Mouse (Mus musculus) megakaryocyte progenitor cell, adult 5-6 weeks (primary cell): ENCODE measurements around the gene Cideb. TPM values are rescaled to one million over a fixed set of nuclear protein-coding genes. Genes with fewer than 3 reads are reported as not detected.
A peak's percentile ranks its signal among the peaks of the same experiment; 100 is the strongest.

ENCODE experiments used
- ATAC-seq: replicated peaks from 2 replicates; pipeline ENCODE4 v1.8.0; 2016; ENCODE audit warnings: mild to moderate bottlenecking, moderate TSS enrichment, inconsistent platforms; ENCODE audit not compliant: poor library complexity
- total RNA-seq, 2 experiments: library from RNA; stranded (forward) in 1 of 2; stranded (reverse) in 1 of 2; fragments of 157-497, 149-512 nt in 1 of 2; fragments of 200-1000 nt in 1 of 2; gene quantifications; 2 replicates each; pipeline versions ENCODE4 v1.2.3 to v1.2.4; 2015 to 2017

Gene Cideb
- 0.20 and 0.77 TPM in 2 replicates for total RNA-seq (2015)
- 0.51 TPM in 1 of 2 replicates, not detected in the other for total RNA-seq (2017)

DNA sequence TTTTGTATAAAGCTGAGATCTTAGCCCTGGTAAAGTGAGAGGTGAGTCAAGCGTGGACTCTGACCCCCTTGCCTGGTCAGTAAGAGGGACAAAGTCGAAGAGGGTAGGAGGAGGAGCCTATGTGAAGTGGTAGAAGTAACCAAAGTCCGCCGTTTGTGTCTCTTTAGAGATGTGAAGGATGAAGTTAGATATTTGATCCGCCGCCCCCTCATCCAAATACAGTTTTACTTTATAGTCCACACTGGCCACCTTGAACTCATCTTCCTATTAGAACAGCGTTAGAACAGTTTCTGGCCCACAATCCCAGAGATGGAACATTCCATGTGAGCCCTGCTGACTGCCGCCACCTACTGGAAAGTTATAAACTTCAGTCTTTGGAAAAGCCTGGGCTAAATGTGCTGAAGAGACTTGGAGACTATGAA is at the start of gene Cideb:
Gene Cideb, minus strand, starts transcription at position 96 of the 422 bp plus-strand sequence.
- ATAC-seq: peak; percentile 49

DNA sequence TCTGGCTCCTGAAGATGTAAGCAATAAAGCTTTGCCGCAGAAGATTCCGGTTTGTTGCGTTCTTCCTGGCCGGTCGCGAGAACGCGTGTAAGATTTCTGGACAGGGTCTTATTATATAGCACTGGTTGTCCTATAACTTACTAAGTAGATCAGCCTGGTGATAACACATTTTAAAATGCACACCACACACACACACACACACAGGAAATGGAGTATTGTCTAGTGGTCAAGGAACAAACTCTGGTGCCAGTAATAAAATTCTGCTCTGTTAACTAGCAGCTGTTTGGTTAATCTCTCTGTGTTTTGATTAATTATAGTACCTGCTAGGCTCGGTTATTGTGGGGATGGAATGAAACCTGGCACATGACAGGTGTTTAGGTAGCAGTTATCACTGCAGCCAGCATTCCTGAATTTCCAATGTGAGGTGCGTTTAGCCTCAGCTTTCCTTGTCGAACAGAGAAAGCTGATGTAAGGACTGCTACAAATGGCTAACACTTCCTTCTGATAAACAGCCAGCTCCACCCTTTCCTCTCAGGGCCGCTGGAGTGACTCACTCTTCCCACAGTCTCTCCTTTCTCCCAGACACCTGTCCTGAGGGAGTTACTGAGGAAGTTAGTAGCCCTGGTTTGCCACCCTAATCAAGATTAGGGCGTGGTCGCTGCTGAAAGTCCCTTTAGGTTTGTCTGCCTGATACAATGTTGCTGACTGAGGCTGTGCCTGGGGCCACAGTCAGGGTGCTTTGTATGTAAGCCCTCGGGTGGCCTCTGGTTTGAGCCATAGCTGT is 37.3 kb upstream of the Cideb start:
- ATAC-seq: peak; percentile 37; the same call in 1 of the 2 replicates

GRCm38 (mm10) chr14:55793946-55794345 is 35.7 kb upstream of the Cideb start:
- ATAC-seq: no peak

GRCm38 (mm10) chr14:55793461-55793860 is 35.2 kb upstream of the Cideb start:
- no peak for ATAC-seq

GRCm38 (mm10) chr14:55788256-55789050 is 30.2 kb upstream of the Cideb start, which contains the start of gene Ripk3:
Gene Ripk3, minus strand, starts transcription at chr14:55788865.
- peak; percentile 89 for ATAC-seq

DNA sequence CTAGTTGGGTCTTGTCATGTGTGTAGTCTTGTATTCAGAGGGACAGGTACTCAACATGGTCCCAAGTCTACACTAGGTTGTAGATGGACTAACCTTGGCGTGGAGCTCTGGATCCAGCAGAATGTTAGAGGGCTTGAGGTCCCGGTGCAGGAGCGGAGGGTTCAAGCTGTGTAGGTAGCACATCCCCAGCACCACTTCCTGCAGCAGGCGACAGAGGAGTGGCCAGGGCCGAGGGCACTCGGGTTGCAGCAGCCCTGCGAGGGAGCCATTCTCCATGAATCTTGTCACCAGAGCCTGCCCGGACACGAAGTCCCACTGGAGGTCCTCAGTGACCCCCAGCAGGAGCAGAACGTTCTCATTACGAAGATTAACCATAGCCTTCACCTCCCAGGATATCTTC is 29.5 kb upstream of the Cideb start:
- ATAC-seq: no peak

DNA sequence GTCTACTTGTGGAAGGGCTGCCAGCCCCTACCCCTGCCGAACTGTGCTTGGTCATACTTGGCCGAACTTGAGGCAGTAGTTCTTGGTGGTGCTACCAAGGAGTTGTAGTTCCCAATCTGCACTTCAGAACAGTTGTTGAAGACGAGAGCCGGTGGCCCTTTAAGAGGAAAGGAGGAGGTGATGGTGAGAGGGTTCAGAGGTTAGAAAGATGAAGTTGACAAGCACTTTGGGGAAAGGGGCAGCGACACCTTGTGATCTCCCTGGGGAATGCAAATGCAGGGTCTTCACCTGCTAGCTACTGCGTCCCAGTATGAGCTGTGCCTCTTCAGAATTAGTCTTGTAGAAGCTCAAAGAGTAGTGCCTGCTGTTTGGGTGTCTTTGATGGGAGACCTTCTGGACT is 26.9 kb upstream of the Cideb start:
- ATAC-seq: no peak

- ATAC-seq: no peak
Measured at GRCm38 (mm10) chr14:55783958-55784235, 25.6 kb upstream of the Cideb start, which contains the start of gene Adcy4. Gene Adcy4, minus strand, starts transcription at chr14:55784095.

DNA sequence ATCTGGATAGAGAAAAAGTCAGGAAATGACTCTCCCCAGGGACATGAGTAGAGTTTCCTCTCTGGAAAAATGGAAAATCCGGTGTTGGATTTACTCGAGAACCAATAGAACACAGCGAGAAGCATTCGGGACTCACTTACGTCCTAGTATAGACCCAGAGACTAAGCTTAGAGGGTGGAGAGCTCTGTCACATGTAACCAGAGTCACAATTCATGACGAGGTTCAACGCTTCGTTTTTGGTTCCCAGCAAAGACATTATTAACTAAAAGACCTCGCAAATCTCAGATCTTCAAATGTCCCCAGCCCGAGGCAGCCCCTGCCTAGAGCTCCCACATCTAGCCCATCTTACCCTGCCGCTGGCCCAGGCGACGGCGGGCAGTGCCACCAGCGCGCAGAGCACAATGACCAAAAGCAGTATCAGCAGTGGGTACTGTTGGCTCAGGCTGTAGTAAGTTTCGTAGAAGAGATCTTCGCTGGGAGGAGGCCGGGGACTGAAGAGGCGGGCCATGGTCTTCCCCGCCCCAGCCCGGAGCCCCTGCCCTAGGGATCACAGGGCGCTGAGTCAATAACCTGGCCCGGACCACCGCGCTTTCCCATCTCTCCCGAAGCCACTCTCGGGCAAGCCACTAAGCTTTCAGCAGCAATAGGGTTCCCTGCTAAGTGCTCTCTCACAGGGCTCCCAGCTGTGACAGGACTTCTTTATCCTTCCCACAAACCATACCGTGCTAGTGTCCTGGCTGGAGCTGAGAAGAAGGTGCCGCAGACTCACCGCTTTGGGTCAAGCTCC is 25.1 kb upstream of the Cideb start:
- ATAC-seq: no peak

DNA sequence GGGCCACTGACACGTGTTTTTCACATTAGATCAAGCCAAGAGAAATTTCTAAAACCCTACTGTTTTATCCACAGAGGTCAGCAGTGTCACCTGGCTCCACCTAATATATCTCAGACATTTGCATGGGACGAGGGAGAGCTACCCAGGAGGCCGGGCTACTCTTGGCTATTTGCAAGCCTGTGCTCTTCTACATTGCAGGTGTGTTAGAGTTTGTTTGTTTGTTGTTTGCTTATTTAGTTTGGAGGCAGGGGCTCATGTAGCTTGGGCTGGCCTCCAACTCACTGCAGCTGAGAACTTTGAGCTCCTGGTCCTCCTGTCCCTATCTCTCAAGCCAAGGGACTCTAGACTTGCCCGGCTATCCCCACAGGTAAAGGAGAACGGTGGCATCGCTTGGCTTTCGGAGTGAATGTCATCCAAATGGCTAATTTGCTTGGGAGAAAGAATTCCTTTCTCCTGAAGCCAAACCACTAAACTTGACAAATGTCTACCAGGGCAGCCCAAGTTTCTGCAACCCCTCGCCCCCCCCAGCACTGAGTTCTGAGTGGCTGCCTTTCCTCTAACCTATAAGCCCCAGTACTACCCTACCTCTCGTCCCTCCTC is 24.2 kb upstream of the Cideb start:
- no peak for ATAC-seq

GRCm38 (mm10) chr14:55781310-55781709 is 23.1 kb upstream of the Cideb start:
- ATAC-seq: peak; percentile 96

- ATAC-seq: no peak
Measured at GRCm38 (mm10) chr14:55780736-55781135, 22.5 kb upstream of the Cideb start.

DNA sequence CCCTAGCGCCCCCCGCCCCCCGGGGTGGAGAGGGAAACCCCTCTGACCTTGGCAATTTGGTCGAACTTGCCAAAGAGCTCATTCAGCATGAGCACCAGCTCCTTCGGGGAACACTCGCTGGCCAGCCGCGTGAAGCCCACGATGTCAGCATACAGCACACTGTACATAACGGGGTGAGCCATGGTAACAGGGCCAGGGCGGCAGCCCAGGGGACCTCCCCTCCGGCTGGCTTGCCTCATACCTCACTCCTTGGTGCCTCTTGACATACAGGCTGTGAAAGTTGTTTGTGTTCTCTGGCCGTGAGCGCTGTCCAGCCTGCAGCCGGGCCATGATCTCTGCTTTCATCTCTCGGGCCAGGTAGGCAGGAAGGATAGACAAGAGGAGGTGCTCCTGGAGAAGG is 21.4 kb upstream of the Cideb start:
- ATAC-seq: no peak

DNA sequence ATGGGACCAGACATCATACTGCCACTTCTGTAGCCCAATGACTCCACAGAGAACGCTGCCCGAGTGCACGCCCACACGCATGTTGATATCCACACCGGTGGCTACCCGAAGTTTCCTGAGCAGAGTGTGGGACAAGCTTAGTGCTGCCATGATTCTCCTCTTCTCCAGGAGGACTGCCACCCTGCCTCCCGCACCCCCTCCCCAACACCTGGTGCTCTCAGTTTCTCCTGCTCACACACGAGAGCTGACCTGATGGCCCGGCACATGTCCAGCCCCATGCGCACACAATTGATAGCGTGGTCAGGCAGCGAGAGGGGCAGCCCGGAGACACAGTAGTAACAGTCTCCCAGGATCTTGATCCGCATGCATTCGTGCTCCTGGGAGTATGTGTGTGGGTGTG is 20.4 kb upstream of the Cideb start:
- ATAC-seq: no peak

DNA sequence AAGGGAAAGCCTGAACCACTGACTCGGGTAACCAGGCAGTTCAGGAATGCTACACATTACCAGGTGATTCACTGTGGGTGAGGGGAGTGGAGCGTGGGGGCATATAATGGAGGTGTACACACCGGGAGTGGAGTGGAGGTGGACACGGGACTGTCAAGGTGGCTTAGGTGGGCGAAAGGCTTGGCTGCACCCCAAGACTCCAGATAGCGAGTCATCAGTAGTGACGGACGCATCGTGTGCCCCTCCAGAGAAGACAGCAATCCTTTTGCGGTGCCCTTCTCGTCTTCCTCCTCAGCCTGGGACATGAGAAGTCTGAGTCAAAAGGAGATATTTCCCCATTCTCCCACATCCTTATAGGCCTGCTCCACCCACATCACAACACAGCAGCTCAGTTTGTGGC is 19.5 kb upstream of the Cideb start:
- ATAC-seq: no peak

DNA sequence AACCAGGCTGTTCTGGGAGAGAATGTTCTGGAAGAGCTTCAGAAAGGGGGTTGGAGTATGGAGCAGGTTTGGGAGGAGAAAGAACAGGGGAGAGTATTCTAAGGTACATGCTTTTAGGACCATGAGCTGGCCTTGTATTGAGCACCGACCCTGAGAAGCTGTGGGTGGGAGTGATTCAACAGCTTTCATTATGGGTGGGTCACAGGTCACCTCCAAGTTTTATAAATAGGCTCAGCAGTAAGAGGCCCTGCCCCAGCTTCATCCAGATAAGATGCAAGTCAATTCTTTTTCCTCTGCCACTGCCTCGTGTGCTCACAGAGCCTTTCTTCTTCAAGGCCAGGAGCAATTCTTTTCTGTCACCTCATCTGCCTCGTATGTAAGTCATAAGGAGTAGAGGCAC is 18.9 kb upstream of the Cideb start:
- ATAC-seq: no peak

DNA sequence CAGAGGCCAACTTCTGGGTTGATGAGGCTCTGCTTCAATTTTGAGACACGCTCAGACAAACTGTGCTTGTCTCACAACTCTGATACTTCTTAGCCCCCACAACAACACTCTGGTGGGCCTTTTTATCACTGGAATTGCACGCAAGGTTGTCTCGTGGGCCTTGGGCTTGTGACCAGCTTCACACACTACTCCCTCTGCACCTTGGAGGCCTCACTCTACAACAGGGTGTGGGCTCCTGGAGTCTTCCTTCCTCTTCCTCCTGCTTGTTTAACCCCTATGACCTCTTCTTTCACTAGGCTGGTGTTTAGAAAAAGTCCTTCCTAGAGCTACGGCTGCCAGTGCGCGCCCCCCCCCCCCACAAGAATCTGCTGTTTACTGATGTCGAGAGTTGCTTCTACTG is 18.5 kb upstream of the Cideb start:
- no peak for ATAC-seq

DNA sequence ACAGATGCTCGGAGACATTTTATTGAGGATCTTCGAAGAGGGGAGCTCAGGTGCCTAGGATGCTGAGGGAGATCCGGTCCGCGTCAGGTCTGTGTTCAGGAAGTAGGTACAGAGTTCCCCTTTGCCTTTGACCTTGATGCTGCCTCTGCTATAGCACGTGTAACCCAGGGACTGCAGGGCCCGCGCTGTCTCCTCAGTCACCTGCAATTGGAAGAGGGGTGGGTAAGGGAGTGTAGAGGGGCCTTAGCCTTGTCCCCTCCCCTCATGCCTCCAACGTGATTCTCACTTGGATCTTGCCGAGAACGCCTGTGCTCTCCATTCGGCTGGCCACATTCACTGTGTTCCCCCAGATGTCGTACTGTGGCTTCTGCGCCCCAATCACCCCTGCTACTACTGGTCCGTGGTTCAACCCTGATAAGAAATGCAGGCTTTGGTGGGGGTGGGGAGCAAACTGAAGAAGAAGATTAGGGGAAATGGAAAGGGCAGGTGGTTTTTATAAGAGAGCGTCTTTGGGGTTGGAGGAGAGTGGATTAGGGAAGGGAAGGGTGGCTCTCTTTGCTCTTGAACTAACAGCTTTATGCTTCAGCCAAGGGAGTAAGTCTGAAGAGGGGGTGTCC is 10.9 kb upstream of the Cideb start:
- peak; percentile 11; the same call in 1 of the 2 replicates for ATAC-seq

DNA sequence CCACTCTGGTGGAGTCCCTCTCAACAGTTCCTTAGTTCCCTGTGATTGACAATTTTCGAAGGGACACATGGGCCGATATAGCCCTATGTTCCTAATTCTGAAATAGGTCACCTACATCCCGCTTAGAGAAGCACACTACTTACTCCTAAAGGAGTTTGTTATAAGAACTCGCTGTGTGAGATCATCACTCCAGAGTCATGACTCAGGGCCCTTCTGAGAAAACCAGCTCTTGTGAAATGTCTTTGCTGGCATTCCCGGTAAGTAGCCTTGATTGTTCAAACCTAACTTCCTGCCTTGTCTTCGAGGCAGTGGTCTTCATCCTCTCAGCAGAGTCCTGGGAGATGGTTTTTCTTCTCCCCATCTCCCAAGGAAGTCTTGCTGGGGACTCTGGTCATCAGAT is 10.3 kb upstream of the Cideb start:
- no peak for ATAC-seq
